Mouse (Mus musculus) liver, embryonic 15.5 days (tissue): ENCODE results near the gene Ptch2. TPM values are rescaled to one million over a fixed set of nuclear protein-coding genes. Genes with fewer than 3 reads are reported as not detected.

Experiments used
- ATAC-seq: fragments of 200-750 bp; cut with Nextera tagmentation; 2 replicates; pipeline ENCODE4 v1.8.0; 2017; ENCODE audit warnings: moderate number of reproducible peaks, mild to moderate bottlenecking, moderate library complexity; ENCODE audit not compliant: insufficient read depth
- H3K27ac ChIP-seq: fragments of 300-500 bp; sonication (generic); replicated peaks from 2 replicates; pipeline ENCODE4 v1.5.1; 2015; ENCODE audit warnings: mild to moderate bottlenecking, inconsistent platforms
- H3K27me3 ChIP-seq: fragments of 300-500 bp; sonication (generic); 2 replicates; pipeline ENCODE4 v1.6.1; 2015; ENCODE audit warnings: mild to moderate bottlenecking, inconsistent platforms
- H3K36me3 ChIP-seq: fragments of 300-500 bp; sonication (generic); replicated peaks from 2 replicates; pipeline ENCODE4 v1.6.1; 2015; ENCODE audit warnings: moderate library complexity, mild to moderate bottlenecking, inconsistent platforms
- H3K4me1 ChIP-seq: fragments of 300-500 bp; sonication (generic); replicated peaks from 2 replicates; pipeline ENCODE4 v1.6.1; 2015; ENCODE audit warnings: inconsistent platforms
- H3K4me2 ChIP-seq: fragments of 300-500 bp; sonication (generic); 2 replicates; pipeline ENCODE4 v1.6.1; 2015; ENCODE audit warnings: moderate library complexity, mild to moderate bottlenecking, inconsistent platforms
- H3K4me3 ChIP-seq: fragments of 300-500 bp; sonication (generic); replicated peaks from 2 replicates; pipeline ENCODE4 v1.5.1; 2015; ENCODE audit warnings: mild to moderate bottlenecking, inconsistent platforms
- H3K9ac ChIP-seq: fragments of 300-500 bp; sonication (generic); 2 replicates; pipeline ENCODE4 v1.6.1; 2015; ENCODE audit warnings: moderate library complexity, mild to moderate bottlenecking, inconsistent platforms
- H3K9me3 ChIP-seq: fragments of 300-500 bp; sonication (generic); replicated peaks from 2 replicates; pipeline ENCODE4 v1.6.1; 2016; ENCODE audit warnings: inconsistent platforms
- WGBS: fragments of 180-500 bp; shearing (Covaris S2); methylation state at CpG from one replicate; pipeline ENCODE4 v1.1.7; 2015; ENCODE audit warnings: mixed read lengths; ENCODE audit not compliant: insufficient replicate concordance; 5-methylcytosine and 5-hydroxymethylcytosine counted together
- polyA plus RNA-seq: library from polyadenylated mRNA; unstranded; fragments of >200 nt; fragmentation: Nextera tagmentation; extraction: Ambion mirVana; gene quantifications from 2 replicates; pipeline ENCODE4 v1.2.1, GENCODE M21; 2015

Ptch2 gene
- polyA plus RNA-seq, 1 experiment from 2014 or later: 0.56 TPM

DNA sequence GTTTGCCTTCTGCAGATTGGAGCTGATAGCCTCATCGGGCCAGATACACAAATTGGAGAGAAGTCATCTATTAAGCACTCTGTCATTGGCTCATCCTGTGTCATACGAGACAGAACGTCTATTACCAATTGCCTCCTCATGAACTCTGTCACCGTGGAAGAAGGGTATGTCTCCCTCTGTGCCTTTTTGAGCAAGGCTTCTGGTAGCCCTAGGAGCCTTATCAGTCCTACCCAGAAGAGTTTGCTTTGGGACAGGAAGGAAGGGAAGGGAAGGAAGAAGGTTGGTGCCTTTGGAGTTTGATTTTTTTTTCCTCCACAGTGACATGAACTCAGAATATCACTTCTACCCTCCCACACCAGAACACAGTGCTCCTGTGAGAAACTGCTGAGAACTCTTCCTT is 25.3 kb upstream of the Ptch2 start:
- peak; percentile 51; the same call in 1 of the 2 replicates for ATAC-seq
- H3K27me3 ChIP-seq: no peaks in the 10 kb centered on the region
- 27% methylated on average over 4 of the region's 4 CpGs for WGBS
- H3K4me3 ChIP-seq: no peak overlapping the region
- no peaks in the 10 kb centered on the region for H3K9me3 ChIP-seq
- peak overlapping the region; percentile 45; the same call in 1 of the 2 replicates for H3K27ac ChIP-seq
- peaks cover 69% of the 10 kb centered on the region for H3K36me3 ChIP-seq
- peaks cover 11% of the 10 kb centered on the region for H3K4me1 ChIP-seq
- no peak overlapping the region for H3K9ac ChIP-seq
- H3K4me2 ChIP-seq: no peak overlapping the region

DNA sequence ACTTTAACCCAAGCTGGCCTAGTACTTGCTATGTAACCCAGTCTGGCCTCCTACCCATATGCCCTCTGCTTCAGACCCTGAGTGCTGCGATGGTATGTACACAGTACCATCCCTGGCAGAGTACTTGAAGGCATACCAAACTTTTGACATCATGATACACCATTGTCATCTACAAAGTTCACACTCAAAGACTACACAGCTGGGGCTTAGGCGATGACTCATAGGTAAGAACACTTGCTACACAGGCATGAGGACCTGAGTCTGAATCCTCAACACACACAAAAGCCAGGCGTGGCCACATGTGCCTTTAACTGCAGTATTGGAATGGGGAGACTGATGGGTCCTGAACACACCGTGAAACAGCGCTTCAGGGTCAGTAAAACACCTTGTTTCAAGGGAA is 24.7 kb upstream of the Ptch2 start:
- Histone ChIP-seq H3K9me3 (no peaks in the 10 kb centered on the region), H3K4me1 (peaks cover 11% of the 10 kb centered on the region), H3K9ac (no peak overlapping the region), H3K36me3 (peaks cover 66% of the 10 kb centered on the region), H3K27ac (peak overlapping the region; percentile 45; the same call in 1 of the 2 replicates), H3K4me3 (no peak overlapping the region), H3K27me3 (no peaks in the 10 kb centered on the region), H3K4me2 (no peak overlapping the region)
- 82% methylated on average over 5 of the region's 5 CpGs for WGBS
- no peak; the same call in 1 of the 2 replicates for ATAC-seq

DNA sequence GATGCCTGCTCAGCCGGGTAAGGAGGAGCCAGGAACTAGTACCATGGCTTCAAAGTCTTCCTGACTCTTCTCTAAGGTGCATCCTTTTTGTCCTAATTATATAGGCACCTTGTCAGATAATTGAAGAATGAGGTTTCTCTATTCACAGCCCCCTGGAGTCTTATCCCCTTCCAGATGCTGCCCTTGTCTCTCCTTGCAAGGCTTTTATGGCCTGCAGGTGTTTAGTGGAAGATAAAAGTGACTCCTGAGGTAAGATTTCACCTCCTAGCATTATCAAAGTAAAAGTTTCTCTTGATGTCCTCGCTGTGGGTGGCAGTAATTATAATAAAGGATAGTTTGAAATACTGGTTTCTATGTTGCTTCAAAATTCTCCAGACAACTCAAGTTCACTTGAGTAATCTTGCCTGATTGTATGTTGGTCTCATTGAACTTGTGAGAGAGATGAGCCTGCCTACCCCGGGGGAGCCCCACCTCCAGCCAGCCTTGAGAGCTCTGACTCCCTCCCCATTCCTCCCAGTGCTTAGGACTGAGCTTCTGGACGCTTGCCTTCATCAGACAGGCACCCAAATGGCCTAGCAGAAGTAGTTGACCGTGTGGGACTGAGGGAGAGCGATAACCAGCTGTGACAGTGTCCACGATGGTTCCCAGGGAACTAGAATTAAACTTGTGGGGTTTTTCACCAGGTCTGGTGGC is 7.8 kb upstream of the Ptch2 start:
- H3K27me3 ChIP-seq: peaks cover 3% of the 10 kb centered on the region; the same call in 1 of the 2 replicates
- 0 out of 2 replicates have a peak, but pooled peaks have one; percentile 31 for ATAC-seq
- no peaks in the 10 kb centered on the region for H3K9me3 ChIP-seq
- H3K4me3 ChIP-seq: no peak overlapping the region
- peaks cover 11% of the 10 kb centered on the region; the same call in 1 of the 2 replicates for H3K36me3 ChIP-seq
- peak overlapping the region; percentile 69 for H3K27ac ChIP-seq
- WGBS: 65% methylated on average over 7 of the region's 7 CpGs
- peaks cover 44% of the 10 kb centered on the region for H3K4me1 ChIP-seq
- no peak overlapping the region for H3K9ac ChIP-seq
- H3K4me2 ChIP-seq: peak overlapping the region; percentile 6; the same call in 1 of the 2 replicates

DNA sequence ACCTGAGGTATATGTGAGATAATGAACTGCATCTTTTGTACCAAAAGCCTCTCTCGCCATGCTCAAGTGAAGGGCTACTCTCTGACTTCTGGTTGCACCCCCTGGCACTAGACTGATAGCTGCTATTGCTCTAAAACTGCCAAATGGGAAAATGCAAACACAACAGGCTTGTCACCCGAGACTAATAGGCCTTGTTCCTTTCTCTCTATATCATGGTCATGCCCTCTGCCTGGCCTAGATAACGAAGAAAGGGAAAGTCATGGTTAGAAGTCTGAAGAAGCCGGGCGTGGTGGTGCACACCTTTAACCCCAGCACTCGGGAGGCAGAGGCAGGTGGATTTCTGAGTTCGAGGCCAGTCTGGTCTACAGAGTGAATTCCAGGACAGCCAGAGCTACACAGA is 5.3 kb upstream of the Ptch2 start:
- Histone ChIP-seq H3K4me3 (no peak overlapping the region), H3K36me3 (peaks cover 11% of the 10 kb centered on the region; the same call in 1 of the 2 replicates), H3K9ac (peak overlapping the region; percentile 6; the same call in 1 of the 2 replicates), H3K27me3 (peaks cover 21% of the 10 kb centered on the region), H3K27ac (peak overlapping the region; percentile 78), H3K9me3 (no peaks in the 10 kb centered on the region), H3K4me1 (peaks cover 41% of the 10 kb centered on the region), H3K4me2 (peak overlapping the region; percentile 32)
- peak; percentile 84 for ATAC-seq
- WGBS: 22% methylated on average over 7 of the region's 7 CpGs

DNA sequence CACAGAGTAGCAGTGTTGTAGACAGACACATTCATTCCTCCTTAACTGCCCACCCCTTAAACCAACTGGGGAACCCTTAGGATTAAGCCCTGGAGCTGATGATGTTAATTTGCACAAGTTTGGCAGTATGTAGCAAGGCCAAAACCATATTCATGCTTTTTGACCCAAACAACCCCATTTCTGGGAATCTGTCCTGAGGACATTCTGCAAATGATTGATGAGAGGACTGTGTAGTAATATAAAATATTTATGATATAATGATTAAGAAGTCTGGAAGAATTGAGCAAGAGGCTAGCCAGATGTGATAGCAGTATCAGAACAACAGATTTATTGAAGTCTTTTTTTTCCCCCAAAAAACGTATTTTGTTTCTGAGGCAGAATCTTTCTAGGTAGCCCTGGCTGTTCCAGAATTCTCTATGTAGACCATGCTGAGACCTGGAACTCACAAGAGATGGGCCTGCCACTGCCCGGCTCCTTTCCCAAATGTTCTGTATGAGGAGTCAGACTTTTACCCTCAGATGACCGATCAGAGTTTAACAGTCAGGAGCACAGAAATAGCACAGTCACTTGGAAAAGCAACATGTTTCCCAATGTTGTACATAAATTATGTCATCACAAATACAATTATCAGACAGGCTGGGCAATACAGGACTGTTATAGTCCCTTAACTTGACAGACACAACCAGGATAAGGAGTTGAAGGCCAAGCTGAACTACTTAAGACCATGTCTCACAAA is 1.1 kb upstream of the Ptch2 start:
- Histone ChIP-seq H3K9me3 (no peaks in the 10 kb centered on the region), H3K9ac (no peak overlapping the region), H3K4me1 (peaks cover 30% of the 10 kb centered on the region), H3K4me2 (no peak overlapping the region), H3K4me3 (no peak overlapping the region), H3K27me3 (peaks cover 55% of the 10 kb centered on the region), H3K36me3 (no peaks in the 10 kb centered on the region), H3K27ac (no peak overlapping the region)
- WGBS: 70% methylated on average over 3 of the region's 3 CpGs
- no peak for ATAC-seq

DNA sequence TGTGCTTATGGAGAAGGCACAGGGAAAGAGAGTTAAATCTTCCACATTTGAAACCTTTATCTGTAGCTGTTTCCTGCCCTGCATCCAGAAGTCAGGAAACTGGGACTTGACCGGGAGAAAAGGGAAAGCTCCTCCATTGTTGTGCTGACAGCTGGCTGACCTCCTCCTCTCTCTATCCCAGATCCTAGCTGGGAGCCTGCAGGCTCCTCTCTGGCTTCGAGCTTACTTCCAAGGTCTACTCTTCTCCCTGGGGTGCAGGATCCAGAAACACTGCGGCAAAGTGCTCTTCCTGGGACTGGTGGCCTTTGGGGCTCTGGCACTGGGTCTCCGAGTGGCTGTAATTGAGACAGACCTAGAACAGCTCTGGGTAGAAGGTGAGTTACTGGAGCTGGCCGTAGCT is 791 bp downstream of the Ptch2 start:
- WGBS: 16% methylated on average over 5 of the region's 5 CpGs
- Histone ChIP-seq H3K9me3 (no peaks in the 10 kb centered on the region), H3K27me3 (peaks cover 55% of the 10 kb centered on the region), H3K36me3 (no peaks in the 10 kb centered on the region), H3K4me2 (peak overlapping the region; percentile 67; the same call in 1 of the 2 replicates), H3K4me3 (peak overlapping the region; percentile 47; the same call in 1 of the 2 replicates), H3K9ac (no peak overlapping the region), H3K27ac (0 out of 2 replicates have a peak overlapping the region, but pooled peaks have one; percentile 8), H3K4me1 (peaks cover 18% of the 10 kb centered on the region)
- ATAC-seq: no peak

DNA sequence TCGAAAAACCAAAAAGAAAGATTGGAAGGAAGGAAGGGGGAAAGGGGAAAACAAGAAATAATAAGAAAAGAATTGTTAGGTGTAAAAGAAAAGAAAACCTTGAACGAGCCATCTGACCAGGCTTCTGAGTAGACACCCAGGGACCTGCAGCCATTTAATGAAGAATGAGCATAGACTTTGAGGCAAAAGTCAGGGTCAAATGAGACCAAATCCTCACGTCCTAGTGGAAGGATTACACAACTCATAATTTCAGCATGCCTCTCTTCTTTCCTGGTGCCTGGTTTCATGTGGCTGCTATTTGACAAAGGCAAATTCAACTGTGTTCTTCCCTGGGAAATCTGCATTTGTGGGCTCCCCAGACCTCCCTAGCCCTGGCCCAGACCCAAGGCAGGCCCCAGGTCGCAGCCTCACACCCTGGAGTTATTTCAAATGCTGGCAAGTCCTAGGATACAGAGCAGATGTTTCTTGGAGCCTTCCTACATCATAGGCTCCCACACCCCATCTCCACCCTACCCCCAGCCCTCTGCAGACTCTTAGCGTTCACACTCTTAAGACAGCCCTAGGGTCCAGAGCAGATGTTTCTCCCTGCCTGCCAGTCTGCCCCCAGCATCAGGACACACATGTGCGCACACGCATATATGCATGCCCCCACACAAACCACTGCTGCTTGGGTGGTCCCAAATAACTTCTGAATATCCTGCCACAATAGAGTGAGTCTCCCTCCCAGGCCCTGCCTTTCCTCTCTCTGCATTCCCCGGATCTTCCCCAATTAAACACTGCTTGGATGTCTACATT is 2.3 kb downstream of the Ptch2 start:
- no peak overlapping the region for H3K27ac ChIP-seq
- H3K4me2 ChIP-seq: no peak overlapping the region
- peaks cover 18% of the 10 kb centered on the region for H3K4me1 ChIP-seq
- no peak overlapping the region for H3K9ac ChIP-seq
- peaks cover 52% of the 10 kb centered on the region for H3K27me3 ChIP-seq
- H3K36me3 ChIP-seq: no peaks in the 10 kb centered on the region
- no peak for ATAC-seq
- no peak overlapping the region for H3K4me3 ChIP-seq
- WGBS: 56% methylated on average over 8 of the region's 8 CpGs
- no peaks in the 10 kb centered on the region for H3K9me3 ChIP-seq

DNA sequence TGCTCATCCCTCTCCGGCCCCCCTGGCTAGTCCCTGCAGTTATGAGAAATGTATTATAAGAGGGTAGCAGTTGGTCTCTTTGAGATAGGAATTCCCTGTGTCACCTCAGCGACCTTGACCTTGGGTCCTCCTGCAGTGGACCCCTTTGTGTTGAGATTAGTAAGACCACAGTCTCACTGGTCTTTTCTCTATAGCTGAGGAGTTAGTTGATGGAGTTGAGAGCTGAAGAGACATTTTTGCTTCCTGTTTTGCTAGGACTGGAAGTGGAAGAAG is 2.8 kb downstream of the Ptch2 start:
- WGBS: 59% methylated on average over 2 of the region's 2 CpGs

DNA sequence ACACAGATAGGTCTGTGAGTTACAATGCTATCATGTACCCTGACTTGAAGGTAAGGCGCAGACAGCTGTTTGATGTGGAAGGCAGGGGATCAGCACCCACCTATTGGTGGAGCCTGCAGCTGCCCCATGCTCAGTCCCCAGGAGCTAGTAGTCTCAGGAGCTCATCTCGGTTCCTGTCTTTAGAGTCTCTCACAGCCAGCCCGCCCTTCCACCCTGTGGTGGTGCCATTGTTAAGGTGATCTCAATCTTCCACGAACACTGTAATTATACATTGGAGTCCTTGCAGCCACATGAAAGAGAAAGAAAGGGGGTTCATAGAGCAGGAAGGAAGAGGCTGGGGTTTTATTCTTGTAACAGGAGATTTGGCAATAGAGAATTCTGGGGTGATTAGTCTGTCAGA is 4.2 kb downstream of the Ptch2 start:
- no peak overlapping the region for H3K27ac ChIP-seq
- H3K4me1 ChIP-seq: peaks cover 18% of the 10 kb centered on the region
- no peaks in the 10 kb centered on the region for H3K36me3 ChIP-seq
- no peak overlapping the region for H3K4me3 ChIP-seq
- no peaks in the 10 kb centered on the region for H3K9me3 ChIP-seq
- H3K9ac ChIP-seq: no peak overlapping the region
- 59% methylated on average over 4 of the region's 4 CpGs for WGBS
- H3K27me3 ChIP-seq: peaks cover 40% of the 10 kb centered on the region
- ATAC-seq: no peak
- H3K4me2 ChIP-seq: no peak overlapping the region

More for the DNA sequence above, 2.8 kb downstream of the Ptch2 start:
- Histone ChIP-seq H3K9me3 (no peaks in the 10 kb centered on the region), H3K4me3 (no peak overlapping the region), H3K4me2 (no peak overlapping the region), H3K27ac (no peak overlapping the region), H3K36me3 (no peaks in the 10 kb centered on the region), H3K9ac (no peak overlapping the region), H3K27me3 (peaks cover 52% of the 10 kb centered on the region), H3K4me1 (peaks cover 18% of the 10 kb centered on the region)
- ATAC-seq: no peak

DNA sequence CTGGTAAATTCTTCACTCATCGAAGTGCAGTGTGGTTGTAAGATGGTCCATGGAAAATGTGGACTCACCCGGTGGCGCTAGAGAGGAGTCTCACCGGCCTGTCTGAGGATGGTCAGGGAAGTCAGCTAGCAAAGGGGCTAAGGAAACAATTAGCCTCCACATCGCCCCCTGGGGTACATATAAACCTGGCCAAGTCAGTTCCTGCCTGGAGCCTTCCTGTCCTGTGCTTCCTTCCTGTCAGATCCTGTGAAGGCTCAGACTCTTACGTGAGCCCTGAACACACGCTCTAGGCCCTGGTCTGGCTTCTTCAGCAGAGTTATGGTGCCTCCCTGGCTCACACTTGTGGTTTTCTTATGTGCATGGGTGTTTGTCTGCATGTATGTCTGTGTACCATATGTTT is 5.3 kb downstream of the Ptch2 start:
- WGBS: 38% methylated on average over 7 of the region's 7 CpGs
- no peak overlapping the region for H3K9ac ChIP-seq
- no peak for ATAC-seq
- no peak overlapping the region for H3K4me3 ChIP-seq
- no peaks in the 10 kb centered on the region for H3K36me3 ChIP-seq
- H3K4me2 ChIP-seq: no peak overlapping the region
- H3K4me1 ChIP-seq: peaks cover 8% of the 10 kb centered on the region
- H3K27ac ChIP-seq: no peak overlapping the region
- no peaks in the 10 kb centered on the region for H3K9me3 ChIP-seq
- peaks cover 28% of the 10 kb centered on the region for H3K27me3 ChIP-seq

DNA sequence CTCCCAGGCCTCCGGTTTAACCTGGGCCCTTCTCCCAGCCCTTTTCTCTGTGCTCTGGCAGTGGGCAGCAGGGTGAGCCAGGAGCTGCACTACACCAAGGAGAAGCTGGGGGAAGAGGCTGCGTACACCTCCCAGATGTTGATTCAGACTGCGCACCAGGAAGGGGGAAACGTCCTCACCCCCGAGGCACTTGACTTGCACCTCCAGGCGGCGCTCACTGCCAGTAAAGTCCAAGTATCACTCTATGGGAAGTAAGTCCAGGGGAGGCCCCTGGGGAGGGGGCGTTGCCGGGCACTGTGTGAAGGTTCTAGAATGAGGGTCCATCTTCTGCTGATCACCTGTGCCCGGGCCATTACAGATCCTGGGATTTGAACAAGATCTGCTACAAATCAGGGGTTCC is 8.8 kb downstream of the Ptch2 start:
- Histone ChIP-seq H3K4me1 (no peaks in the 10 kb centered on the region), H3K9me3 (no peaks in the 10 kb centered on the region), H3K36me3 (no peaks in the 10 kb centered on the region), H3K4me3 (no peak overlapping the region), H3K27me3 (no peaks in the 10 kb centered on the region; the same call in 1 of the 2 replicates), H3K9ac (no peak overlapping the region), H3K27ac (no peak overlapping the region), H3K4me2 (no peak overlapping the region)
- 59% methylated on average over 10 of the region's 10 CpGs for WGBS
- ATAC-seq: no peak
